Mouse (Mus musculus) megakaryocyte, embryonic 14.5 days (primary cell): ENCODE measurements at regions not wholly inside any gene's neighbourhood (a gene's known extent, or its start where the extent isn't known, plus 50 kb on each side); places are given as distances from the start of the nearest gene placed in this dataset.

Experiments used
- FLI1 ChIP-seq: IDR thresholded peaks from 2 replicates; pipeline ENCODE4 v1.6.1; 2012; ENCODE audit warnings: low read length, inconsistent platforms, mixed read lengths
- GATA1 ChIP-seq: IDR thresholded peaks from 3 replicates; pipeline ENCODE4 v1.6.1; 2012; ENCODE audit warnings: mixed read lengths, low read length, inconsistent platforms, borderline replicate concordance

DNA sequence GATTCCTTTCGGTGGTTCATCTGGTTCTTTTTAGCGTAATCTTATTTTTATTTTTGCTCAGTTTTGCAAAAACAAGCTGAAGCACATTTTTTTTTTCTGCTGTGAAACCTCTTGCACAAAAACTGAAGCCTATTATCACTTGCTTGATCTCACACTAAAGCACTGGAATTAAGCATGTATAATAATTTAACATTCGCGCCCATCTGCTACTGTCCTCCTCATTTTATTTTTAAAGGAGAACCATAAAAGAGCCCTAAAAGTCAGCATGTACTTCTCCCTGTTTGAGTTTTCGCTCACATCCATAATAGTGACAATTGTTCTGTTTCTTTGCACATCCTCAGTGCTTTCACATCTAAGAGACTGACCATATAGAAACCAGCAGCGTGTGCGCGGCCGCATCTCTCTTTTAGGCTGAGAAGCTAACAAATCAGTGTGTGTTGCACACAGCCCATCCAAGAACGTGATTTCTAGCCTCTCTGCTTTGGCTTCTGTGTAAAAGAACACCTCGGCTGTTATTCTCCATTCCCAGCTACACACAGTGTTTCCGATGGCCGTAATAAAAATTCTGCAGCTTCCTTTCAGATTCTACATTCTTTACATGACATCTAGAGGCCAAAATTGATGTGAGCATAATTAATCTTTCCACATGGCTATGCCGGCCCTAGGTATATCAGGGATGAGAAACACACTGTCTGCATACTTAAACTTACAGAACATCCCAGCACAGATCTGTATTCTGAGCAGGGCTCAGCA is 567.5 kb downstream of the Gbe1 start:
- no peak for TF ChIP-seq FLI1
- no peak for TF ChIP-seq GATA1
